Mouse (Mus musculus) testis, postnatal 10 days (tissue): ENCODE measurements around the gene Shb.

Source experiments
- DNase-seq: peaks from one replicate; pipeline ENCODE4 v3.0.0; 2021; ENCODE audit warnings: low spot score

Gene Shb

GRCm38 (mm10) chr4:45532375-45532774, at the start of gene Shb:
Shb (minus strand) TSS chr4:45532470.
- peak; percentile 81 for DNase-seq

GRCm38 (mm10) chr4:45581095-45581494, 48.8 kb upstream of the Shb start:
- DNase-seq: no peak

GRCm38 (mm10) chr4:45578554-45579370, 46.5 kb upstream of the Shb start:
- DNase-seq: no peak

GRCm38 (mm10) chr4:45577631-45578030, 45.4 kb upstream of the Shb start:
- no peak for DNase-seq

GRCm38 (mm10) chr4:45574614-45575169, 42.4 kb upstream of the Shb start:
- DNase-seq: no peak

- DNase-seq: no peak
Measured at GRCm38 (mm10) chr4:45569521-45569920, 37.3 kb upstream of the Shb start.

GRCm38 (mm10) chr4:45558211-45558610, 25.9 kb upstream of the Shb start:
- no peak for DNase-seq

- DNase-seq: no peak
Measured at GRCm38 (mm10) chr4:45552571-45552970, 20.3 kb upstream of the Shb start.

GRCm38 (mm10) chr4:45550970-45551369, 18.7 kb upstream of the Shb start:
- DNase-seq: no peak

GRCm38 (mm10) chr4:45549514-45549913, 17.2 kb upstream of the Shb start:
- peak; percentile 65 for DNase-seq

GRCm38 (mm10) chr4:45545851-45546250, 13.6 kb upstream of the Shb start:
- DNase-seq: no peak

- DNase-seq: no peak
Measured at GRCm38 (mm10) chr4:45543481-45544051, 11.3 kb upstream of the Shb start.

- no peak for DNase-seq
Measured at GRCm38 (mm10) chr4:45540151-45540933, 8.1 kb upstream of the Shb start.

GRCm38 (mm10) chr4:45539187-45539586, 6.9 kb upstream of the Shb start:
- no peak for DNase-seq

- DNase-seq: no peak
Measured at GRCm38 (mm10) chr4:45533436-45533940, 1.2 kb upstream of the Shb start.

- DNase-seq: peak; percentile 96
Measured at GRCm38 (mm10) chr4:45530662-45531542, 1.4 kb downstream of the Shb start.

- DNase-seq: peak; percentile 63
Measured at GRCm38 (mm10) chr4:45529986-45530597, 2.2 kb downstream of the Shb start.

GRCm38 (mm10) chr4:45529201-45529985, 2.9 kb downstream of the Shb start:
- no peak for DNase-seq

GRCm38 (mm10) chr4:45528355-45529198, 3.7 kb downstream of the Shb start:
- no peak for DNase-seq
